Mouse (Mus musculus) adrenal gland (tissue): ENCODE results near the gene Map3k11.

Experiments
- intact Hi-C: fragments of 180-260 bp; cut with DNase I; formaldehyde crosslinking; loops from one replicate; pipeline ENCODE4 v1.15.1; 2025
- microRNA-seq, 2 experiments: library from miRNA; unstranded; fragments of <30 nt; microRNA quantifications; one replicate each; pipeline ENCODE4; 2019

Gene Map3k11

GRCm38 (mm10) chr19:5729444-5729815, 40.9 kb downstream of the Map3k11 start, which contains the start of gene Fam89b:
Gene Fam89b, minus strand, starts transcription at chr19:5729653.
- intact Hi-C loops: loop anchor here (5.0 kb wide), 1 partner anchor 48 kb away; no protein-coding TSS in a partner anchor

- intact Hi-C loops: no loop called here
Measured at GRCm38 (mm10) chr19:5730314-5731186, 42.0 kb downstream of the Map3k11 start.

GRCm38 (mm10) chr19:5731264-5731978, 42.9 kb downstream of the Map3k11 start:
- intact Hi-C loops: no loop called here

GRCm38 (mm10) chr19:5734325-5734724, 45.8 kb downstream of the Map3k11 start:
- intact Hi-C loops: no loop called here

GRCm38 (mm10) chr19:5739446-5739845, 50.9 kb downstream of the Map3k11 start:
- intact Hi-C loops: no loop called here

GRCm38 (mm10) chr19:5740320-5741317, 52.1 kb downstream of the Map3k11 start, which contains the start of gene Ltbp3:
Gene Ltbp3, plus strand, starts transcription at chr19:5740904.
- intact Hi-C loops: no loop called here

- intact Hi-C loops: no loop called here
Measured at GRCm38 (mm10) chr19:5741641-5742240, 53.2 kb downstream of the Map3k11 start.

GRCm38 (mm10) chr19:5742241-5742641, 53.7 kb downstream of the Map3k11 start:
- intact Hi-C loops: no loop called here

GRCm38 (mm10) chr19:5743576-5743975, 55.0 kb downstream of the Map3k11 start:
- intact Hi-C loops: no loop called here

GRCm38 (mm10) chr19:5745756-5746710, 57.5 kb downstream of the Map3k11 start:
- intact Hi-C loops: no loop called here

- intact Hi-C loops: no loop called here
Measured at GRCm38 (mm10) chr19:5746907-5747363, 58.4 kb downstream of the Map3k11 start.

GRCm38 (mm10) chr19:5749476-5749875, 60.9 kb downstream of the Map3k11 start:
- intact Hi-C loops: no loop called here

GRCm38 (mm10) chr19:5750951-5751350, 62.4 kb downstream of the Map3k11 start:
- intact Hi-C loops: no loop called here

- intact Hi-C loops: no loop called here
Measured at GRCm38 (mm10) chr19:5751742-5752141, 63.2 kb downstream of the Map3k11 start.

Small RNAs within 50 kb of the gene (microRNA-seq; reads per million reads assigned to microRNA genes)
- 0.12 to 0.34 reads per million in 2 experiments for gene Mir6987
